Mouse (Mus musculus) heart, postnatal 10 days (tissue): Measurements from ENCODE around the gene Lypd5. TPM values are rescaled to one million over a fixed set of nuclear protein-coding genes. Genes with fewer than 3 reads are reported as not detected.
A peak's percentile ranks its signal among the peaks of the same experiment; 100 is the strongest.

ENCODE experiments used
- DNase-seq, 2 experiments: peaks; one replicate each; pipeline ENCODE4 v3.0.0; 2021
- intact Hi-C: fragments of 180-260 bp; cut with DNase I; formaldehyde crosslinking; loops from one replicate; pipeline ENCODE4 v1.15.1; 2025
- total RNA-seq, 2 experiments: library from RNA; stranded (reverse); gene quantifications; 2 replicates each; pipeline ENCODE4 v1.2.3; 2021

The Lypd5 gene
- total RNA-seq, result not detected

- intact Hi-C loops, result no loop called here
- DNase-seq, result no peak
Observed at GRCm38 (mm10) chr7:24348896-24349295, at the start of gene Lypd5. TSS of gene Lypd5 (plus strand) at chr7:24349196.

- peak; percentile 3 to 23 for DNase-seq
Observed at GRCm38 (mm10) chr7:24299823-24300481, 49.0 kb upstream of the Lypd5 start.

GRCm38 (mm10) chr7:24300771-24301282 lies 48.2 kb upstream of the Lypd5 start, which contains the start of gene Zfp61:
TSS of gene Zfp61 (minus strand) at chr7:24301232.
- intact Hi-C loops, result no loop called here
- peak; percentile 22 to 25 for DNase-seq

More at GRCm38 (mm10) chr7:24299823-24300481, 49.0 kb upstream of the Lypd5 start:
- intact Hi-C loops, result loop anchor here (2.0 kb wide), 1 partner anchor 331 kb away; no protein-coding TSS in a partner anchor

- DNase-seq, result no peak
- intact Hi-C loops, result loop anchor here (2.0 to 10.0 kb wide), 3 partner anchors 61 to 235 kb away; partner anchors contain the start of genes Zfp108, Zfp180 and Zfp235
Observed at GRCm38 (mm10) chr7:24315726-24316566, 33.0 kb upstream of the Lypd5 start.

- peak; percentile 96 to 97 for DNase-seq
- intact Hi-C loops, result loop anchor here (2.0 to 10.0 kb wide), 3 partner anchors 62 to 236 kb away; partner anchors contain the start of genes Zfp108, Zfp180 and Zfp235
Observed at GRCm38 (mm10) chr7:24316567-24317092, 32.4 kb upstream of the Lypd5 start, which contains the start of gene Zfp94. TSS of gene Zfp94 (minus strand) at chr7:24316666.

GRCm38 (mm10) chr7:24318942-24319341 lies 30.1 kb upstream of the Lypd5 start:
- no peak for DNase-seq
- intact Hi-C loops, result loop anchor here (10.0 kb wide), 2 partner anchors 64 to 184 kb away; partner anchors contain the start of genes Zfp108 and Zfp235

- intact Hi-C loops, result no loop called here
- DNase-seq, result no peak
Observed at GRCm38 (mm10) chr7:24322593-24322992, 26.4 kb upstream of the Lypd5 start.

- DNase-seq, result no peak
- intact Hi-C loops, result no loop called here
Observed at GRCm38 (mm10) chr7:24325197-24325596, 23.8 kb upstream of the Lypd5 start.

GRCm38 (mm10) chr7:24325675-24326128 lies 23.3 kb upstream of the Lypd5 start:
- intact Hi-C loops, result no loop called here
- DNase-seq, result no peak

- no peak for DNase-seq
- intact Hi-C loops, result no loop called here
Observed at GRCm38 (mm10) chr7:24326273-24327135, 22.5 kb upstream of the Lypd5 start.

GRCm38 (mm10) chr7:24327281-24327975 lies 21.6 kb upstream of the Lypd5 start:
- no peak for DNase-seq
- intact Hi-C loops, result no loop called here

GRCm38 (mm10) chr7:24333304-24333986 lies 15.6 kb upstream of the Lypd5 start, which contains the start of gene Tescl:
TSS of gene Tescl (minus strand) at chr7:24333936.
- intact Hi-C loops, result no loop called here
- peak in 1 of 2 experiments; percentile 9 for DNase-seq

GRCm38 (mm10) chr7:24335699-24336309 lies 13.2 kb upstream of the Lypd5 start:
- intact Hi-C loops, result loop anchor here (2.0 kb wide), 1 partner anchor 49 kb away; no protein-coding TSS in a partner anchor
- DNase-seq, result peak; percentile 62 to 80

GRCm38 (mm10) chr7:24338241-24338640 lies 10.8 kb upstream of the Lypd5 start:
- intact Hi-C loops, result no loop called here
- DNase-seq, result no peak

GRCm38 (mm10) chr7:24343701-24344272 lies 5.2 kb upstream of the Lypd5 start:
- intact Hi-C loops, result no loop called here
- no peak for DNase-seq

- no peak for DNase-seq
- intact Hi-C loops, result no loop called here
Observed at GRCm38 (mm10) chr7:24346444-24346843, 2.6 kb upstream of the Lypd5 start.

GRCm38 (mm10) chr7:24355646-24356045 lies 6.7 kb downstream of the Lypd5 start:
- intact Hi-C loops, result no loop called here
- no peak for DNase-seq

- intact Hi-C loops, result no loop called here
Observed at GRCm38 (mm10) chr7:24356081-24356480, 7.1 kb downstream of the Lypd5 start.

More at GRCm38 (mm10) chr7:24356081-24356480, 7.1 kb downstream of the Lypd5 start:
- no peak for DNase-seq
